Mouse (Mus musculus): ENCODE data around the gene Calml3. TPM values are rescaled to one million over a fixed set of nuclear protein-coding genes. Genes with fewer than 3 reads are reported as not detected.

The Calml3 gene
- polyA plus RNA-seq, 1 experiment from 2014 or later, result 1.2 TPM

DNA sequence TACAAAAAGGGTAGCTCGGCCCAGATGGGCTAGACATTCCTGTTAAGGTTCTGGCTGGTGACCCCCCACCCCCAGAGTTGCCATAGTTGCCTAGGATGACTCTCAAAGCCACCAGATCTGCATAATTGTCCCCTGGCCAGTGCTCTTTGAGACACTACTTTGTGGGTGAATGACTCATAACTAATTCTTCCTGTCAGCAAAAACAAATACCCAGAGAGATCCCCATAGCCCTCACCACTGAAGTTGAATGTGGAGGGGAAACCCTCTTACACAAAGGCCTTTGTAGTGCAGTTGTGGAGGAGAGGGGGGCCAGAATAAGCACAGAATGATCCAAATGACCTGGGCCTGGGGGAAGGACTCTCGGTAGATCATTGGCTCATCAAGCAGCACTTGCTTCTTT is 21.6 kb downstream of the Calml3 start:
- no peak for DNase-seq (ENCODE audit: low spot score)

- DNase-seq (ENCODE audit: low spot score), result no peak
These were observed 24.4 kb downstream of the Calml3 start for GRCm38 (mm10) chr13:3779575-3780226.

- DNase-seq (ENCODE audit: low spot score), result no peak
These were observed 25.3 kb downstream of the Calml3 start for GRCm38 (mm10) chr13:3778591-3779364.

DNA sequence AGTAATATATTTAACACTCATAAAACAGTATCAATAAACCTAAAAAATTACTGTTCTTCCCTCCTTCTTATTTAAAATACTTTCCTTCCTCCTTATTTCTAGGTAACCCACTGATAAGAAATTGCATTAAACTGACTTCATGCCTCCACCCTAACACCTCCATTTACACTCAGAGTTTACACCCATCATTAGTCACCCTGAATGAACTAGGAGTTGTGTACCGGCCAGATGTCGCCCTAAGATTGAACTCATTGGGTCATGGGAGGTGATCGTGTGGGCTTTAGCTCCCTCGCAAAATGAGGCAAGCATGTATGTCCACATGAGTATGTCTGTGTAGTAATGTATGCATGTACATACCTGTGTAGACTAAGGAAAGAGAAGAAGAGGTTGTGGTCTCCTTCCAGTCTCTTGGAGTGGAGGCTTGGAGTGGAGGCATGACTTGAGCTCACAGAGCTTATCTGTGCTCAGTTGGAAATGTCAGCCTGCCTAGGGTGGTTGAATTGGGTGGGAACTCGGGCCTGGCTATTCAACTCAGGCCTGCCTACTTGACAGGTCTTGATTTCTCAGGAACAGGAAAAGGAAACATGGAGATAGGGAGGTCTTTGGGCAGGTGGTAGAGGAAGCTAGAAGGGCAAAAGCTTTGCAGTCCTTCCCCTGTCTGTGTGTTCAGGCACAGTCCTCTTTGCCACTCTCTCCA is 26.8 kb downstream of the Calml3 start:
- no peak for DNase-seq (ENCODE audit: low spot score)

DNA sequence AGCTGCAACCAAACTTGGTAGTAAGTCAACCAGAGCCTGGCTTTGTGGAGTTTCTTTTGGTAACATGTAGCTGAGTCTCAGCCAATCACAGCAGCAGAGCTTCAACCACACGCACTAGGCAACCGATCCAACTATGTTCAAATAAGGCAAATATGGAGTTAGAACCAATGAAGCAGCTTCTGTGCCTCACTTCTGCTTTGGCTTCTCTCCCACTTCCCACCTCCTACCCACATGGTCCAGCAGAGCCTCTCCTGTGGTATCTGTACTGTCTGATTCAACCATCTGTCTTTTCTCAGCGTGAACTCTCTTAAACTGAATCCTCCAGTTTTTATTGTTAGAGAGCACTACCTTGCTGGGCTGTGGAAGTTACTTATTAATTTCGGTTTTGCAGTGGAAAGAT is 27.7 kb downstream of the Calml3 start:
- DNase-seq (ENCODE audit: low spot score), result no peak

GRCm38 (mm10) chr13:3774991-3775390 is 29.1 kb downstream of the Calml3 start:
- no peak for DNase-seq (ENCODE audit: low spot score)

DNA sequence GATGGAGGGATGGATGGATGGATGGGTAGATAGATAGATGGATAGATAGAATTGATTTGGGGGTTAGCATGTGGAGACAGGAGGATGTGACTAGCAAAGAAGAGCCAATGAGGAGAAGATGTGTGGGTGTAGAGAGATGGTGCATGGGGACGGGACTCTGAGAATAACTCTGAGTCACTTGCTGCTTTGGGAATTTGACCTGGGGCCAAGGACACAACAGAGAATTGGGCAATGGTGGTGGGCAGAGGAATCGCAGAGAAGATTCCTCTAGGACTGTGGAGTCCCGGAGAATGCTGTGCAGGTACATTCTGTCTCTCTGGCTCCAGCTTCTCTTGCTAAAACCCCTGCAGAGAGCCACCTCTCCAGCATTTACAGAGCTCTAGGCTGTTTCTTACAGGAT is 29.8 kb downstream of the Calml3 start:
- DNase-seq (ENCODE audit: low spot score), result no peak

DNA sequence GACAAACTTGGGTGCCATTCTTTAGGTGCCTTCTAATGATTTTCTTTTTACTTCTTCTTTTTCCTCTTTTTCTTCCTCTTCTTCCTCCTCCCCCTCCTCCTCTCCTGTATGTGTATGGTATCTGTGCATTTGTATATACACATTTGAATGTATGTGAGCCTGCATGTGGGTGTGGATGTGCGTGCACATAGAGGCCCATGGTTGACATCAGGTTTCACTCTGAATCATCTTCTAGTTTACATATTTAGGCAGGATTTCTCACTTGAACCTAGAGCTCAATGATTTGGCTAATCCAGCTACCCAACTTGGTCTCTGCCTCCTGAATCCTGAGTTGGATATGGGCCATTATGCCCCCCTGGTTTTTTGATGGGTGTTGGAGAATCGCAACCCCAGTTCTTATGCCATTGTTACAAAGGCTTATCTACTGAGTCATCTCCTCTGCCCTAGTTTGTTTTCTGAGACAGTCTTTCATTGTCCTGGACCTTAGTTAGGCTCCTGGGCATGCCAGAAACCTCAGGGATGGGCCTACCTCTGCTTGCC is 30.9 kb downstream of the Calml3 start:
- DNase-seq (ENCODE audit: low spot score), result no peak

DNA sequence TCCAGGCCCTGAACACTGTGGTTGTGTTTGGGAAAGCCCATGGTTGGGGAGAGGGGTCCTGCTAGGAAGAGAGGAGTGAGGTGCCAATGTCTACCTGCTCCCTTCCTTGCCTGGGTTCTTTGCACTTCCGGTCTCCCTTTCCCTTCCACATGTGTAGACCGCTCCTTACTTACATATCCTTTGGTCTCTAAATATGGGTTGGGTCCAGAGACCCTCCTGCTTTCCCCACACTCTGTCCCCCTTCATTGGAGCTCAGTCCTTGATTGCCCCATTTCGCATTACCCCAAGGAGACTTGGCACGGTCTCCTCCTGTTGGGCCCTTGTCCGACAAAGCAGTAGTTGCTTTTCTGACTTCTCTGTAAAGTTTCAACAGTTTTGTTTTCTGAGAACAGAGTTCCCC is 32.9 kb downstream of the Calml3 start:
- no peak for DNase-seq (ENCODE audit: low spot score)

GRCm38 (mm10) chr13:3770170-3771024 is 33.7 kb downstream of the Calml3 start:
- no peak for DNase-seq (ENCODE audit: low spot score)

- no peak for DNase-seq (ENCODE audit: low spot score)
These were observed 34.6 kb downstream of the Calml3 start for GRCm38 (mm10) chr13:3769531-3769930.

GRCm38 (mm10) chr13:3768621-3769020 is 35.5 kb downstream of the Calml3 start:
- no peak for DNase-seq (ENCODE audit: low spot score)

- DNase-seq (ENCODE audit: low spot score), result no peak
These were observed 37.0 kb downstream of the Calml3 start for GRCm38 (mm10) chr13:3767086-3767485.

DNA sequence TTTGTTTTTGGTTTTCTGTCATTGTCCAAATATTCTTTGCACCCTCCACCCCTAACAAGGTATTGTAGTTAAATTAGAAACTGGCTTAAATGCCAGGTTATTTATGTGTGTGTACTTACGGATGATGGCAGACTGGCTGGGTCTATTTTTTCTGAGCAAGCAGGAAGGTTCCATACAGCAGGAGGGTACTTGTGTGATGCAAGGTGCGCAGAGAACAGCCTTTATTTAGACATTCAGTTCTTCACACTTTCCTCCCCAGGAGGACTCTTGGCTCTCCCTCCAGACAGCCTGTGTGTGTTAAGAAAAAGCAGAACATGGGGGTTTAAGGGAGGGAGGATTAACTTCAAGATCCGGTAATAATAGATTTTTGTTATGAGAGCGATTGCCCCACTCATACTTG is 38.3 kb downstream of the Calml3 start:
- no peak for DNase-seq (ENCODE audit: low spot score)

DNA sequence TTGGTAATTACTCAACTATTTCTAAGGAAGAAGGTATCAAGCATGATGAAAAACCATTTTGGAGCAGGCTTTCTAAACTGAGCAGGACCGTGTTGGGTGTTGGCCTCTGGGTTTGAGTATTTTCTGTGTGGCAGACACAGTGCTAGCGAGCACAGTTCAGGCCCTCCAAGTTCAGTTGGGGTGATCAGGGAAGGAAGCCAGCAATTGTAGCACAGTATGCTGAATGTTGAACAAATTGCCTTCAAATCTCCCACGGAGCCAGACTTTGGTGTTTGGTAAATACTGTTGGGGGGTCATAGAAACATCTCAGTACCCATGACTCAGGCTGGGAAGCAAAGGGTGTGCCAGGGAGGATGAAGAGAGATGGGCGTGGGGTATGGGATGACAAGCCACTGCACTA is 43.0 kb downstream of the Calml3 start:
- DNase-seq (ENCODE audit: low spot score), result no peak

- no peak for DNase-seq (ENCODE audit: low spot score)
These were observed 45.8 kb downstream of the Calml3 start for GRCm38 (mm10) chr13:3758347-3758746.

DNA sequence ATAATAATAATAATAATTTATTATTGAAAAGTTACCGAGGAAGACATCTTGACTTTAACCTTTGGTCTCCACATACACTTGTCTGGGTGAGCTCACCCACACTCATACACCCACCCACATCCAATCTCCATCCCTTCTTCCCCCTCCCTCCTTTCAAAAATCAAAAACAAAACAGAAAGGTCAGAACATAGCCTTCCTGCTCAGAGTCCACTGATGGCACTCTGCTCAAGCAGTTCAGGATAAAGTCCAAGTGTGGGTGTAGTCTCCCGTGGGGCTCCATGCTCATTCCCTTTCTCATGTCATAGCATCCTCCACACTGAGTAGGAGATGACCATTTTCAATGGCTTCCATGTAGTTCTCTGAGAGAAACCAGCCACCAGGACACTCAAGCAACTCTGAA is 50.8 kb downstream of the Calml3 start:
- DNase-seq (ENCODE audit: low spot score), result no peak

All from thymus, postnatal 0 days (tissue).